Mouse (Mus musculus) stomach, postnatal 0 days (tissue): ENCODE results near the gene Kcnd3. TPM values are rescaled to one million over a fixed set of nuclear protein-coding genes. Genes with fewer than 3 reads are reported as not detected.

Experiments used
- ATAC-seq: fragments of 200-750 bp; cut with Nextera tagmentation; 2 replicates; pipeline ENCODE4 v1.8.0; 2017; ENCODE audit not compliant: low FRiP score, low TSS enrichment
- DNase-seq: peaks from one replicate; pipeline ENCODE4 v3.0.0-alpha.2; 2016; ENCODE audit warnings: low spot score
- H3K27ac ChIP-seq: fragments of 300-500 bp; sonication (generic); replicated peaks from 2 replicates; pipeline ENCODE4 v1.5.1; 2014; ENCODE audit warnings: mild to moderate bottlenecking, control low read depth
- H3K27me3 ChIP-seq: fragments of 300-500 bp; sonication (generic); 2 replicates; pipeline ENCODE4 v1.6.1; 2014; ENCODE audit warnings: low read length; ENCODE audit not compliant: control insufficient read depth, insufficient read depth
- H3K36me3 ChIP-seq: fragments of 300-500 bp; sonication (generic); 2 replicates; pipeline ENCODE4 v1.6.1; 2014; ENCODE audit warnings: low read length, mixed read lengths; ENCODE audit not compliant: control insufficient read depth, insufficient read depth
- H3K4me1 ChIP-seq: fragments of 300-500 bp; sonication (generic); replicated peaks from 2 replicates; pipeline ENCODE4 v1.6.1; 2014; ENCODE audit warnings: antibody characterized with exemption; ENCODE audit not compliant: control insufficient read depth, insufficient read depth
- H3K4me2 ChIP-seq: fragments of 300-500 bp; sonication (generic); replicated peaks from 2 replicates; pipeline ENCODE4 v1.6.1; 2014; ENCODE audit warnings: low read depth, mild to moderate bottlenecking, control low read depth, moderate library complexity
- H3K4me3 ChIP-seq: fragments of 300-500 bp; sonication (generic); 2 replicates; pipeline ENCODE4 v1.5.1; 2014; ENCODE audit warnings: low read depth, low read length, control low read depth
- H3K9ac ChIP-seq: fragments of 300-500 bp; sonication (generic); 2 replicates; pipeline ENCODE4 v1.6.1; 2014; ENCODE audit warnings: mild to moderate bottlenecking, low read length, control low read depth, mixed read lengths
- H3K9me3 ChIP-seq: fragments of 300-500 bp; sonication (generic); 2 replicates; pipeline ENCODE4 v1.6.1; 2016; ENCODE audit warnings: low read length; ENCODE audit not compliant: control insufficient read depth
- CTCF ChIP-seq: IDR thresholded peaks from 2 replicates; pipeline ENCODE4 v1.5.1; 2016; ENCODE audit warnings: antibody characterized with exemption, low read depth, mild to moderate bottlenecking, moderate library complexity
- EP300 ChIP-seq: optimal IDR thresholded peaks from 2 replicates; pipeline ENCODE3; 2016; ENCODE audit warnings: antibody characterized with exemption
- WGBS: fragments of 180-500 bp; shearing (Covaris S2); extraction: QIAGEN DNeasy Blood & Tissue Kit; methylation state at CpG from one replicate; pipeline ENCODE4 v1.1.7; 2014; 5-methylcytosine and 5-hydroxymethylcytosine counted together
- polyA plus RNA-seq: library from polyadenylated mRNA; unstranded; fragments of >200 nt; fragmentation: Nextera tagmentation; extraction: Ambion mirVana; gene quantifications from 2 replicates; pipeline ENCODE4 v1.2.1, GENCODE M21; 2015

The Kcnd3 gene
- polyA plus RNA-seq, 1 experiment from 2014 or later = 2.4 TPM

GRCm38 (mm10) chr3:105505161-105505872 is 53.2 kb downstream of the Kcnd3 start:
- H3K27ac ChIP-seq = no peak overlapping the region
- no peak overlapping the region for H3K4me3 ChIP-seq
- no peak overlapping the region for H3K4me2 ChIP-seq
- no peaks in the 10 kb centered on the region for H3K36me3 ChIP-seq
- no peaks in the 10 kb centered on the region for H3K4me1 ChIP-seq
- ATAC-seq (no peak), DNase-seq (no peak)
- TF ChIP-seq CTCF (no peak), EP300 (no peak)
- H3K9ac ChIP-seq = no peak overlapping the region
- no peaks in the 10 kb centered on the region for H3K27me3 ChIP-seq
- H3K9me3 ChIP-seq = no peaks in the 10 kb centered on the region
- 74% methylated on average over 15 of the region's 15 CpGs for WGBS

GRCm38 (mm10) chr3:105505873-105506170 is 53.7 kb downstream of the Kcnd3 start:
- ATAC-seq (no peak), DNase-seq (no peak)
- Histone ChIP-seq H3K4me1 (no peaks in the 10 kb centered on the region), H3K9ac (no peak overlapping the region), H3K36me3 (no peaks in the 10 kb centered on the region), H3K4me2 (no peak overlapping the region), H3K27ac (no peak overlapping the region), H3K27me3 (no peaks in the 10 kb centered on the region), H3K9me3 (no peaks in the 10 kb centered on the region), H3K4me3 (no peak overlapping the region)
- 76% methylated on average over 7 of the region's 7 CpGs for WGBS
- TF ChIP-seq CTCF (no peak), EP300 (no peak)

GRCm38 (mm10) chr3:105506592-105506991 is 54.5 kb downstream of the Kcnd3 start:
- Histone ChIP-seq H3K4me2 (no peak overlapping the region), H3K36me3 (no peaks in the 10 kb centered on the region), H3K27ac (no peak overlapping the region), H3K4me1 (no peaks in the 10 kb centered on the region), H3K9me3 (no peaks in the 10 kb centered on the region), H3K27me3 (no peaks in the 10 kb centered on the region), H3K9ac (no peak overlapping the region), H3K4me3 (no peak overlapping the region)
- DNase-seq = no peak
- 74% methylated on average over 4 of the region's 4 CpGs for WGBS
- TF ChIP-seq EP300 (no peak), CTCF (no peak)
- ATAC-seq = no peak

GRCm38 (mm10) chr3:105509321-105509720 is 57.2 kb downstream of the Kcnd3 start:
- TF ChIP-seq CTCF = no peak
- no peak for TF ChIP-seq EP300
- no peak for DNase-seq

GRCm38 (mm10) chr3:105511836-105512235 is 59.7 kb downstream of the Kcnd3 start:
- DNase-seq (no peak), ATAC-seq (no peak)
- Histone ChIP-seq H3K9me3 (no peaks in the 10 kb centered on the region), H3K27ac (peak overlapping the region; percentile 53; the same call in 1 of the 2 replicates), H3K36me3 (no peaks in the 10 kb centered on the region), H3K9ac (no peak overlapping the region), H3K27me3 (no peaks in the 10 kb centered on the region), H3K4me3 (no peak overlapping the region), H3K4me1 (no peaks in the 10 kb centered on the region), H3K4me2 (no peak overlapping the region)
- no peak for TF ChIP-seq EP300
- TF ChIP-seq CTCF = no peak
- WGBS = 13% methylated on average over 2 of the region's 2 CpGs

More at GRCm38 (mm10) chr3:105509321-105509720, 57.2 kb downstream of the Kcnd3 start:
- 56% methylated on average over 4 of the region's 4 CpGs for WGBS
- Histone ChIP-seq H3K4me3 (no peak overlapping the region), H3K9ac (no peak overlapping the region), H3K9me3 (no peaks in the 10 kb centered on the region), H3K4me2 (no peak overlapping the region), H3K4me1 (no peaks in the 10 kb centered on the region), H3K27ac (no peak overlapping the region), H3K27me3 (no peaks in the 10 kb centered on the region), H3K36me3 (no peaks in the 10 kb centered on the region)
- no peak for ATAC-seq

GRCm38 (mm10) chr3:105514215-105514614 is 62.1 kb downstream of the Kcnd3 start:
- WGBS = 56% methylated on average over 3 of the region's 3 CpGs
- DNase-seq (no peak), ATAC-seq (no peak)
- no peaks in the 10 kb centered on the region for H3K36me3 ChIP-seq
- TF ChIP-seq CTCF (no peak), EP300 (no peak)
- no peak overlapping the region for H3K9ac ChIP-seq
- no peaks in the 10 kb centered on the region for H3K27me3 ChIP-seq
- H3K4me2 ChIP-seq = no peak overlapping the region
- no peak overlapping the region for H3K4me3 ChIP-seq
- no peaks in the 10 kb centered on the region for H3K9me3 ChIP-seq
- no peak overlapping the region for H3K27ac ChIP-seq
- no peaks in the 10 kb centered on the region for H3K4me1 ChIP-seq
